Mouse (Mus musculus): Measurements from ENCODE around the gene Mettl9. TPM values are rescaled to one million over a fixed set of nuclear protein-coding genes. Genes with fewer than 3 reads are reported as not detected.

The Mettl9 gene
- 80.5 and 90.2 TPM in 2 replicates for polyA plus RNA-seq (2015; fragmentation: Nextera tagmentation; extraction: Ambion mirVana)

DNA sequence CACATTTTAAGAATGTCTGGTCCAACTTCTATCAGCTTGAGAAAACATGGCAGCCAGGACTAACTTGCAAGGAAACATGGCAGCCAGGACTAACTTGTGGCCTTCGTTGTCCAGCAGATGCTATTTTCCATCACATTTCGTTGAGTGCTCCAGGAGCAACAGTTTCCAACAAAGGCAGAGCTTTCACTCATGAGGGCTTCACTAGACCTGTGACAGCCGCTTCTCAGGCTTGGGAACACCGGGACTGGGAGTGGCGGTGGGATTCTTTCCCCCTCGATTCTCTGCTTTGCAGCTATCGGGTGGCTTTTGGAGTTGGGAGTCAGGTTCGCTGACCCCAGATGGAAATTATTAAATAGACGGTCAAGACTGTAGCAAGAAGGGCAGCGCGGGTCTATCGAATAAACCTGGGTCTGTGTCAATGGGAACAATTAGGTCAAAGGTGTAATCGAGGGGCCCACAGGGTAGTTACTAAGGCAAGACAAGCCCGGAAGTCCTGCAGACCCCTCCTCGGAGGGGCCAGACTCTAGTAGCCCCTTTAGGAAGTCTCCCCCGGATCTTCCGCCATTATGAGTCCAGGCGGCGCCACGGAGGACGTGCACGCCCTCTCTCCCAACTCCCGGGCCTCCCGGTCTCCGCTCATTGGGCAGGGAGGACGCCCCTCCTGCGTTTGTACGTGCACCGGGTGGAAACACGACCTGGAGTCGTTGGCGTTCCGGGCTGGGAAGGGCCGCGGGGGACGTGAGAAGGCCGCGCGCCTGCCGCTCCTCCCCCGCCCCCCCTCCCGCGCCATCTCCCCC, at the start of gene Mettl9:
Gene Mettl9, plus strand, starts transcription at position 590 of the 797 bp plus-strand sequence.

DNA sequence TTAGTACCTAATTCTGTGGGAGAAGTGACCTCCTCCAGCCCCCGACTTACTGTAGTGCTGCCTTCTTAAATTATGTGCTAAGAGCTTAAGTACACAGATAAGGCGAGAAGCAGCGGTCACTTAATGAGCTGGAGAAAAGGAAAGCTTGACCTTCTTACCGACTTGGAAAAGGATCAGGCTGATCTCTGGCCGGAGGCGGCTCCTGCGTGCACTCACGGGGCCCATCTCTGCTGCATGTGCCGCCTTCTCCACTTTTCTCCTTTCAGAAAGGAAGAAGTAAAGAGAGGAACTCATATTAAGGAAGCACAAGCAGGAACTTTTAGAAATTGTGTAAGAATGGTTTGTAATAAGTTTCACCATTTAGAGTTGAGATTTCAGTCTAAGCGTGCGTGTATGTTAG, 40.0 kb downstream of the Mettl9 start, which contains the start of gene Igsf6:
Gene Igsf6, minus strand, starts transcription at position 292 of the 400 bp plus-strand sequence.

DNA sequence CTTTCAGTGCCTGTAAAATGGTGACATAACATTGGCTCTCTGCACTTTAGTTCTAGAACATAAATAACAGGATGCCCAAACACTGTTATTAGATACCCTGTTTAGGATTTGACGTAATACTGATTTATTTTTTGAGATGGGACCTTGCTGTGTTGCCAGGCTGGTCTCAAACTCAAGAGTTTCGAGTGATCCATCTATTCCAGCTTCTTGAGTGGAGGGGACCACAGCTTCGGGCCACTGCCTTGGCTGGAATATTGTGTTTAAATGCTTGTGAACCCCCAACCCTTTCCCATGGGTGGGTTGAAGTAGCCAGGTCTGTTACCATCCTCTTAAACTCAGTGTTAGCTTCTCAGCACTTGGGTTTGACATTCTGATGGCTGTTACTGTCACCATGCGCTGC, 47.1 kb downstream of the Mettl9 start, which contains the start of gene Otoa:
Gene Otoa, plus strand, starts transcription at position 301 of the 400 bp plus-strand sequence.

Other genes with a start within 250 kb of the Mettl9 start
- not detected in 2 replicates for gene Gm5737, start 222.1 kb upstream of the Mettl9 start, polyA plus RNA-seq (2015; fragmentation: Nextera tagmentation; extraction: Ambion mirVana)
- 67.5 and 82.6 TPM in 2 replicates for gene Eef2k, start 191.6 kb upstream of the Mettl9 start, polyA plus RNA-seq (2015; fragmentation: Nextera tagmentation; extraction: Ambion mirVana)
- 17.8 and 19.1 TPM in 2 replicates for gene Polr3e, start 116.7 kb upstream of the Mettl9 start, polyA plus RNA-seq (2015; fragmentation: Nextera tagmentation; extraction: Ambion mirVana)
- gene Cdr2, start 52.1 kb upstream of the Mettl9 start, polyA plus RNA-seq (2015; fragmentation: Nextera tagmentation; extraction: Ambion mirVana): 16.9 and 21.1 TPM in 2 replicates
- 0.59 and 0.92 TPM in 2 replicates for gene Mfsd13b, start 51.9 kb upstream of the Mettl9 start, polyA plus RNA-seq (2015; fragmentation: Nextera tagmentation; extraction: Ambion mirVana)
- 2.9 and 7.4 TPM in 2 replicates for gene Igsf6, start 40.1 kb downstream of the Mettl9 start, polyA plus RNA-seq (2015; fragmentation: Nextera tagmentation; extraction: Ambion mirVana)
- gene Otoa, start 47.2 kb downstream of the Mettl9 start, polyA plus RNA-seq (2015; fragmentation: Nextera tagmentation; extraction: Ambion mirVana): 0.28 and 0.60 TPM in 2 replicates